Mouse (Mus musculus) lung, adult 2 months (tissue): ENCODE data around the gene Sipa1l2.

ENCODE experiments used
- CTCF ChIP-seq: fragments of 200-500 bp; IDR thresholded peaks from 2 replicates; pipeline ENCODE4 v1.5.1; 2011; ENCODE audit warnings: mild to moderate bottlenecking, low read length, control low read depth; ENCODE audit not compliant: insufficient read depth
- POLR2A ChIP-seq: fragments of 200-500 bp; IDR thresholded peaks from 2 replicates; pipeline ENCODE4 v1.6.1; 2011; ENCODE audit warnings: low read depth, mild to moderate bottlenecking, control low read depth, low read length, borderline replicate concordance; ENCODE audit errors: extremely low read depth

DNA sequence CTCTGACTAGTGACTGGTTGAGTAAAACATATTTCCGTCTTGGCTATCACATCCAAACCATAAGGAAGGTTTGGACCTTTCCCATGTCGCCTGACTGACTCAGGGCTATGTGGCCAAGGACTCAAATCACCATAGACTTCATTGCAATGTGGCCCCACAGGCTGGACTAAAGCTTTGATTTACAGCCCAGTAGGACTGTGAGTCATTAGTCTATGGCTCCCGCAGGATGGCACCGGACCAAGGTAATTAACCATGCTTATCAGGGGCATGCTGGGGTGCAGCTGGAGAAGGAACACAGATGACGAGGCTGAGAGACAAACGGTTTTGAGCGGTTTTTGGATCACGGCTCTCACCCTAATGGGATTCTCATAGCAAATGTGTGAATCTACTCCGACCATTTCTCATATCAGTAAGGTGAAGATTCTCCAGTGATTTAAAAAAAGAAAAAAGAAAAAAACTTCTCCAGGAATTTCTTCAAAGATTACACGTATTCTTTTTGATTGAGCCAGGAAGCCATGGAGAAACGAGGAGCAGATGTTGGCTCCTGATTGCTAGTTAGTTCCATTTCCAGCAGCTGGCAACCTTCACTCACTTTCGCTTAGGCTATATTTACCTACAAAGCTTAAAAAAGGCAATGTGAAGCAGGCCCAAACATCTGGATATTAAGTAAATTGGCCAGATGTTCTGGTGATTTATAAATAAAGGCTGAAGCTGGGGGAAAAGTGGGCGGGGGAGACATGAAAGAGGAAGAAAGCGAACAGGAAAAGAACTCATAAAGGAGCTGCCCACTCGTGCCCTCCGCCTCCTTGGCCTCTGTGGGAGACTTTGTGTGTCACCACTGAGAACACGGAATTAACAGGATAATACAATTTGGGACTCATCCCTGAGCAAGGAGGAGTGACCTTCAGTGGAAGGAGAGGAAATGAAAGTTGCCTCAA, 26.2 kb upstream of the Sipa1l2 start:
- TF ChIP-seq CTCF = no peak
- TF ChIP-seq POLR2A = no peak
